Mouse (Mus musculus) retina, postnatal 7 days (tissue): ENCODE data around the gene Gm21812.
"Not testable (repeated sequence)": the region's sequence is repeated elsewhere in the genome, so short reads cannot be mapped to it uniquely, and the experiment has no call there.

Experiments used
- DNase-seq: peaks from one replicate; pipeline ENCODE4 v3.0.0-alpha.2; 2012; ENCODE audit warnings: low read depth, low spot score

Gene Gm21812

DNA sequence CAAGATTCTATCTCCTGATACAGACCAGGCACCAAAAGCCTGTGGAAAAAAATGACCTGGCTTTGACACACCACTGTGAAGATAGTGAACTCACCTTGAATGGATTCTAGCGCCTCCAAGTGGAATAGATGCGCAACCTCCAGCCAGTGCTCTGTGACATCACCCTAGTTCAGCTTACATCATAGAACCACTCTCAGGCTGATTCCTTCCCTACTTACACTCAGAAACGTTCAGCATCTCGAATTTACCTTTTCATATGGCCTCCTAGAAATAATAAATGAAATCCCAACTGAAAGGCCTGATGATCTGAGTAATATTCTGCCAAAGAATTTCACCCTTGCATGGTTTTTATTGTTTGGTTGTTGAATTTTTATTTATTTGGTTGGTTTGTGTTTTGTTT lies at the start of gene Gm21812:
Gene Gm21812 (minus strand): TSS at position 101 of the 400 bp plus-strand sequence.
- DNase-seq = not testable (repeated sequence)
